Mouse (Mus musculus) myocyte (in vitro differentiated cells): ENCODE results near the gene Lrrc46. TPM values are rescaled to one million over a fixed set of nuclear protein-coding genes. Genes with fewer than 3 reads are reported as not detected.

Source experiments
- H3K27me3 ChIP-seq: one replicate; pipeline ENCODE4 v1.6.1; 2011; ENCODE audit not compliant: control insufficient read depth, insufficient read depth, insufficient read length
- H3K36me3 ChIP-seq: one replicate; pipeline ENCODE4 v1.6.1; 2011; ENCODE audit not compliant: control insufficient read depth, insufficient read depth
- H3K4me2 ChIP-seq: one replicate; pipeline ENCODE4 v1.6.1; 2011; ENCODE audit warnings: low read depth, control low read depth
- H3K4me3 ChIP-seq: one replicate; pipeline ENCODE4 v1.5.1; 2011; ENCODE audit warnings: mild to moderate bottlenecking, control low read depth, moderate library complexity
- H3K79me2 ChIP-seq: one replicate; pipeline ENCODE4 v1.6.1; 2011; ENCODE audit not compliant: control insufficient read depth, insufficient read depth
- H3ac ChIP-seq: one replicate; pipeline ENCODE4 v1.6.1; 2011; ENCODE audit not compliant: control insufficient read depth, insufficient read length
- CEBPB ChIP-seq: IDR thresholded peaks from 2 replicates; pipeline ENCODE4 v1.6.1; 2011; ENCODE audit warnings: mild to moderate bottlenecking, moderate library complexity; ENCODE audit not compliant: poor library complexity, insufficient read depth, severe bottlenecking
- E2F4 ChIP-seq: IDR thresholded peaks from one replicate; pipeline ENCODE4 v1.6.1; 2011; ENCODE audit warnings: mild to moderate bottlenecking, control low read depth, moderate library complexity; ENCODE audit not compliant: insufficient read depth
- MAX ChIP-seq: IDR thresholded peaks from one replicate; pipeline ENCODE4 v1.6.1; 2011; ENCODE audit warnings: low read depth, mild to moderate bottlenecking, control low read depth
- MYOD1 ChIP-seq, 3 experiments: IDR thresholded peaks; one replicate each; pipeline ENCODE4 v1.6.1; 2011; ENCODE audit warnings: control low read depth in 2 of 3, low read depth in 2 of 3, mild to moderate bottlenecking in 2 of 3, moderate library complexity in 1 of 3; ENCODE audit not compliant: insufficient read length in 2 of 3, control insufficient read depth in 1 of 3
- MYOG ChIP-seq, 3 experiments: IDR thresholded peaks; one replicate each; pipeline ENCODE4 v1.6.1; 2011; ENCODE audit warnings: control low read depth in 2 of 3, low read depth in 2 of 3, mild to moderate bottlenecking in 2 of 3; ENCODE audit not compliant: insufficient read length in 2 of 3, control insufficient read depth in 1 of 3, insufficient read depth in 1 of 3
- POLR2A ChIP-seq: IDR thresholded peaks from one replicate; pipeline ENCODE4 v1.6.1; 2011; ENCODE audit warnings: low read depth, mild to moderate bottlenecking, control low read depth, moderate library complexity; ENCODE audit not compliant: insufficient read length
- POLR2AphosphoS2 ChIP-seq: IDR thresholded peaks from one replicate; pipeline ENCODE4 v1.6.1; 2011; ENCODE audit warnings: low read depth, control low read depth; ENCODE audit not compliant: insufficient read length
- REST ChIP-seq: IDR thresholded peaks from one replicate; pipeline ENCODE4 v1.6.1; 2011; ENCODE audit warnings: mild to moderate bottlenecking, control low read depth, moderate library complexity; ENCODE audit not compliant: insufficient read depth, insufficient read length
- SRF ChIP-seq: IDR thresholded peaks from one replicate; pipeline ENCODE4 v1.6.1; 2011; ENCODE audit warnings: low read depth; ENCODE audit not compliant: control insufficient read depth, insufficient read length
- TCF12 ChIP-seq: IDR thresholded peaks from one replicate; pipeline ENCODE4 v1.6.1; 2011; ENCODE audit warnings: mild to moderate bottlenecking, control low read depth; ENCODE audit not compliant: poor library complexity, insufficient read depth, severe bottlenecking
- TCF3 ChIP-seq: IDR thresholded peaks from one replicate; pipeline ENCODE4 v1.6.1; 2011; ENCODE audit warnings: low read depth, control low read depth; ENCODE audit not compliant: insufficient read length
- USF1 ChIP-seq: IDR thresholded peaks from one replicate; pipeline ENCODE4 v1.6.1; 2011; ENCODE audit warnings: low read depth, mild to moderate bottlenecking, control low read depth, moderate library complexity
- polyA plus RNA-seq: library from polyadenylated mRNA; unstranded; fragments of >200 nt; fragmentation: generic; extraction: Trizol; gene quantifications from one replicate; pipeline ENCODE4 v1.2.1, GENCODE M21; 2012; ENCODE audit warnings: missing spikeins

The Lrrc46 gene
- 1.4 TPM for polyA plus RNA-seq

- Histone ChIP-seq H3K79me2 (peaks cover 29% of the 10 kb centered on the region), H3K4me3 (peak within 1 kb of the TSS; percentile 71), H3K4me2 (peak within 1 kb of the TSS; percentile 98), H3K27me3 (no peaks in the 10 kb centered on the region), H3K36me3 (peaks cover 5% of the 10 kb centered on the region), H3ac (no peak within 1 kb of the TSS)
- TF ChIP-seq MAX = no peak
- TF ChIP-seq SRF = no peak
- no peak for TF ChIP-seq REST
- no peak for TF ChIP-seq MYOD1 (IDR thresholded peaks at IDR 0.05; ENCODE audit: control insufficient read depth in 1 of 3, insufficient read length in 2 of 3, low read depth in 2 of 3)
- no peak for TF ChIP-seq CEBPB
- TF ChIP-seq MYOG (IDR thresholded peaks at IDR 0.05; ENCODE audit: control insufficient read depth in 1 of 3, insufficient read depth in 1 of 3, insufficient read length in 2 of 3, low read depth in 2 of 3) = no peak
- TF ChIP-seq E2F4 = peak; percentile 17
- peak; percentile 89 for TF ChIP-seq POLR2AphosphoS2
- TF ChIP-seq POLR2A = peak; percentile 90
- no peak for TF ChIP-seq USF1
These were observed at the start of gene Lrrc46, which contains the start of gene Mrpl10 for GRCm38 (mm10) chr11:97041022-97041899. TSS of gene Lrrc46 (minus strand) at chr11:97041407. TSS of gene Mrpl10 (plus strand) at chr11:97041560.

GRCm38 (mm10) chr11:97086365-97086764 lies 45.2 kb upstream of the Lrrc46 start:
- H3K4me2 ChIP-seq = no peak overlapping the region
- TF ChIP-seq TCF3 (no peak), SRF (no peak), MYOD1 (IDR thresholded peaks at IDR 0.05; ENCODE audit: control insufficient read depth in 1 of 3, insufficient read length in 2 of 3, low read depth in 2 of 3) (no peak), TCF12 (no peak), MAX (no peak)
- H3ac ChIP-seq = no peak overlapping the region
- no peaks in the 10 kb centered on the region for H3K36me3 ChIP-seq
- no peaks in the 10 kb centered on the region for H3K27me3 ChIP-seq
- no peak overlapping the region for H3K4me3 ChIP-seq
- no peaks in the 10 kb centered on the region for H3K79me2 ChIP-seq

- Histone ChIP-seq H3K4me3 (no peak overlapping the region), H3K79me2 (no peaks in the 10 kb centered on the region), H3K36me3 (no peaks in the 10 kb centered on the region), H3K27me3 (no peaks in the 10 kb centered on the region), H3K4me2 (no peak overlapping the region), H3ac (no peak overlapping the region)
- TF ChIP-seq USF1 (no peak), CEBPB (no peak), MYOD1 (IDR thresholded peaks at IDR 0.05; ENCODE audit: control insufficient read depth in 1 of 3, insufficient read length in 2 of 3, low read depth in 2 of 3) (no peak), TCF12 (no peak), REST (no peak), POLR2A (no peak), POLR2AphosphoS2 (no peak), TCF3 (no peak), MAX (no peak), E2F4 (no peak)
These were observed 43.8 kb upstream of the Lrrc46 start for GRCm38 (mm10) chr11:97084821-97085505.

- no peak overlapping the region for H3K4me3 ChIP-seq
- no peaks in the 10 kb centered on the region for H3K27me3 ChIP-seq
- H3K4me2 ChIP-seq = peak overlapping the region; percentile 66
- H3K79me2 ChIP-seq = no peaks in the 10 kb centered on the region
- H3ac ChIP-seq = no peak overlapping the region
- TF ChIP-seq E2F4 (no peak), MAX (peak; percentile 22)
- no peaks in the 10 kb centered on the region for H3K36me3 ChIP-seq
These were observed 42.4 kb upstream of the Lrrc46 start for GRCm38 (mm10) chr11:97083401-97084140.
